Mouse (Mus musculus) neural tube, embryonic 15.5 days (tissue): Measurements from ENCODE around the gene Samd4. TPM values are rescaled to one million over a fixed set of nuclear protein-coding genes. Genes with fewer than 3 reads are reported as not detected.

Source experiments
- ATAC-seq: fragments of 200-750 bp; cut with Nextera tagmentation; 2 replicates; pipeline ENCODE4 v1.8.0; 2017; ENCODE audit warnings: mild to moderate bottlenecking, moderate TSS enrichment, moderate library complexity; ENCODE audit not compliant: low FRiP score
- H3K27ac ChIP-seq: fragments of 300-500 bp; sonication (generic); replicated peaks from 2 replicates; pipeline ENCODE4 v1.5.1; 2015; ENCODE audit warnings: mild to moderate bottlenecking, inconsistent platforms
- H3K27me3 ChIP-seq: fragments of 300-500 bp; sonication (generic); replicated peaks from 2 replicates; pipeline ENCODE4 v1.6.1; 2015; ENCODE audit warnings: inconsistent platforms
- H3K36me3 ChIP-seq: fragments of 300-500 bp; sonication (generic); 2 replicates; pipeline ENCODE4 v1.6.1; 2015; ENCODE audit warnings: inconsistent platforms
- H3K4me1 ChIP-seq: fragments of 300-500 bp; sonication (generic); 2 replicates; pipeline ENCODE4 v1.6.1; 2015; ENCODE audit warnings: inconsistent platforms
- H3K4me2 ChIP-seq: fragments of 300-500 bp; sonication (generic); 2 replicates; pipeline ENCODE4 v1.6.1; 2015; ENCODE audit warnings: inconsistent platforms, mild to moderate bottlenecking, moderate library complexity
- H3K4me3 ChIP-seq: fragments of 300-500 bp; sonication (generic); replicated peaks from 2 replicates; pipeline ENCODE4 v1.5.1; 2015; ENCODE audit warnings: mild to moderate bottlenecking, inconsistent platforms
- H3K9ac ChIP-seq: fragments of 300-500 bp; sonication (generic); replicated peaks from 2 replicates; pipeline ENCODE4 v1.6.1; 2015; ENCODE audit warnings: mild to moderate bottlenecking, inconsistent platforms
- H3K9me3 ChIP-seq: fragments of 300-500 bp; sonication (generic); replicated peaks from 2 replicates; pipeline ENCODE4 v1.6.1; 2016; ENCODE audit warnings: inconsistent platforms
- WGBS: fragments of 180-500 bp; shearing (Covaris S2); methylation state at CpG from one replicate; pipeline ENCODE4 v1.1.7; 2015; ENCODE audit warnings: mixed read lengths; 5-methylcytosine and 5-hydroxymethylcytosine counted together
- polyA plus RNA-seq: library from polyadenylated mRNA; unstranded; fragments of >200 nt; fragmentation: Nextera tagmentation; extraction: Ambion mirVana; gene quantifications from 2 replicates; pipeline ENCODE4 v1.2.1, GENCODE M21; 2015

Samd4 gene
- polyA plus RNA-seq, 1 experiment from 2014 or later, result 5.1 TPM

DNA sequence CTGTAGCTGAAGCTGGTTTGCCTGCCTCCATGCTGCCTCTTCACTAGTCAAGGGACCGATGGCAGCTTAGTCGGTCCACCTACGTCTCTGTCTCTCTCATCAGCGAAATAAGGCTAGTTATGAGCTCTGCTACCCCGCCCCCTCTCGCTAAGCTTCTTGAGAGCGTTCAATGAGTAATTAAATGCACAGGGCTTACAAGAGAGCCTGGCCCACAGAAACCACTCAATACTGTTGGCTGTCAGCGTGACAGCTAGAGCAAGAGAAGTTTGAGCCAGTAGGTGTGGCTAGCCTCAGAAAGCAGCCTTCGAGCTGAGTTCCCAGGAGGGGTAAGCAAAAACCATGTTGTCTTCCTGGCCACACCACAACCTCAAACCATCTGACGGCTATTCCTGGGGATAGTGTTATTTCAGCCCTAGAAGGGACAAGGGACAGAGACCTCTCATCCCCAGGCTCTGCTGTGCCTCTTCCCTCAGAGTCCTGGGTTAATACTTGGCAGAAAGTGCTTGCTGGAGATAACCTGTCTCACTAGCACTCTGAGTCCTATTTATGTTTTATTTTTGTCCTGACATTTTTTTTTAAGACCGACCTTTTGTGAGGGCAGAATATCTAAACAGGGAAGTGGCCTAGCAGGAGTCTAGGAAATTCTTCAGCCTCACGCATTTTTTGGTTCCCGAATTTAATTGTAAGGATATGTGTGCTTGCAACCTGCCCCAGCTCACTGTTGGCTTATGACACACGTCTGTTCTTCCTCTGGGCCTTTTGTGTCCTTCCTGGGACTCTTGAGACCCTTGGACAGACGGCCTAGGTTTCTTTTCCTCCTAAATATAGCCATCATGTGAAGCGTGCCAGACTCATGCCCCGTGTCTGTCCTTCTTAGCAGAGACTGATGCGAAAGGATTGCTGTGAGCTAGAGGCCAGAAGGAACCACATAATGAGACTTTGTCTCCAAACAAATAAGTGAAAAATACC, 128.8 kb downstream of the Samd4 start:
- Histone ChIP-seq H3K4me3 (no peak overlapping the region), H3K36me3 (no peaks in the 10 kb centered on the region), H3K27ac (no peak overlapping the region), H3K4me1 (no peaks in the 10 kb centered on the region), H3K9me3 (no peaks in the 10 kb centered on the region), H3K4me2 (no peak overlapping the region), H3K27me3 (no peaks in the 10 kb centered on the region), H3K9ac (no peak overlapping the region)
- ATAC-seq, result no peak
- WGBS, result 72% methylated on average over 18 of the region's 18 CpGs

DNA sequence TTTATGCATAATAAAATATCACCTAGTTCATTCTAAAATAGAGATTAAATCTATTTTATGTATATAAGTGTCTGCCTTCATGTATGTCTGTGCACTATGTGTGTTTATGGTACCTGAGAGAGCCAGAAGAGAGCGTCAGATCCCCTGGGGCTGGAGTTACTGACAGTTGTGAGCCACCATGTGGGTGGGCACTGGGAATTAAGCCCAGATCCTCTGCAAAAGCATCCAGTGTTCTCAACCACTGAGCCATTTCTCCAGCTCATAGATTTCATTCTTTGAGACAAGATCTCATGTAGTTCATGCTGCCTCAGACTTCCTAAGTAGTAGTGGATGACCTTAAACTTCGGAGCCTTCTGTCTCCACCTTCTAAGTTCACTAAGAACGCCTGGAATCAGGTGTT, 133.0 kb downstream of the Samd4 start:
- ATAC-seq, result no peak
- no peak overlapping the region for H3K4me2 ChIP-seq
- H3K9me3 ChIP-seq, result no peaks in the 10 kb centered on the region
- H3K27me3 ChIP-seq, result no peaks in the 10 kb centered on the region
- H3K4me3 ChIP-seq, result no peak overlapping the region
- WGBS, result 85% methylated on average over 3 of the region's 3 CpGs
- H3K4me1 ChIP-seq, result no peaks in the 10 kb centered on the region
- no peaks in the 10 kb centered on the region for H3K36me3 ChIP-seq
- no peak overlapping the region for H3K27ac ChIP-seq
- H3K9ac ChIP-seq, result no peak overlapping the region

DNA sequence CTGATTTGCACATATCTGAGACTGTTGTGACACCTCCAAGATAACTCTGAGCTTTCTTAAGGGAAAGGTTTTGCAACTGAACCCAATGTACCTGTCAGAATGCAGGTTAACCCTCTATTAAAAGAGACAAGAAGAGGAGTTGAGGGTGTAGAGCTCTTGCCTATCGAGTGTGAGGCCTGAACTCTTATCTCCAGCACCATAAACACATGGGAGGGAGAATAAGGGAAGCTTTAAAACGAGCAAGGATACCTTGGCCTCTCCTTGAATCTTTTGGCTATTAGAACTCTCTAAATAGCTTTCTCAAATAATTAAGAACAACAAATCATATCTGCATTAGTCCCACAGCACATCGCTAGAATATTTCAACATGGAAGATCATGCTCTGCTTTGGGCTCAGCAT, 135.0 kb downstream of the Samd4 start:
- Histone ChIP-seq H3K27me3 (no peaks in the 10 kb centered on the region), H3K4me3 (no peak overlapping the region), H3K4me2 (no peak overlapping the region), H3K27ac (no peak overlapping the region), H3K36me3 (no peaks in the 10 kb centered on the region), H3K4me1 (no peaks in the 10 kb centered on the region), H3K9ac (no peak overlapping the region), H3K9me3 (no peaks in the 10 kb centered on the region)
- WGBS, result 81% methylated on average over 3 of the region's 3 CpGs
- ATAC-seq, result no peak

DNA sequence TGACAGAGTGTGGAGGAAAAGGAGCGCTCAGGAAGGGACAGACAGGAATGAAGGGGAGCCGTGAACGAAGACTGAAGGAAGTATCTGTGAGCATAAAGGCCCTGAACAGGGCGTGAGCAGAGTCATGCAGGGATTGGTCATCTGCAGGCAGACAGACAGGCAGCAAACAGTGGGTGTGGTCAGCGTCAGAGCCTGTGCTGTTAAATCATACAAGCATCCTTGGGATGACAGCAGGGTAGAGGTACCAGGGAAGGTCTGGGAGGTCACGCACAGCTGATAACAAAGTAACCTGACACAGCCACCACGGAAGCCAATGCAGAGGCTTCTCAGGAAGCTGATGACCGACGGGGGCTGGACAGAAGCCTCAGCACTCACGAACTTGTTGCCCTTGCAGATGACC, 138.2 kb downstream of the Samd4 start:
- H3K4me3 ChIP-seq, result no peak overlapping the region
- H3K4me1 ChIP-seq, result no peaks in the 10 kb centered on the region
- no peak for ATAC-seq
- no peaks in the 10 kb centered on the region for H3K27me3 ChIP-seq
- no peaks in the 10 kb centered on the region for H3K9me3 ChIP-seq
- WGBS, result 82% methylated on average over 10 of the region's 10 CpGs
- no peak overlapping the region for H3K9ac ChIP-seq
- H3K36me3 ChIP-seq, result no peaks in the 10 kb centered on the region
- no peak overlapping the region for H3K4me2 ChIP-seq
- no peak overlapping the region for H3K27ac ChIP-seq

DNA sequence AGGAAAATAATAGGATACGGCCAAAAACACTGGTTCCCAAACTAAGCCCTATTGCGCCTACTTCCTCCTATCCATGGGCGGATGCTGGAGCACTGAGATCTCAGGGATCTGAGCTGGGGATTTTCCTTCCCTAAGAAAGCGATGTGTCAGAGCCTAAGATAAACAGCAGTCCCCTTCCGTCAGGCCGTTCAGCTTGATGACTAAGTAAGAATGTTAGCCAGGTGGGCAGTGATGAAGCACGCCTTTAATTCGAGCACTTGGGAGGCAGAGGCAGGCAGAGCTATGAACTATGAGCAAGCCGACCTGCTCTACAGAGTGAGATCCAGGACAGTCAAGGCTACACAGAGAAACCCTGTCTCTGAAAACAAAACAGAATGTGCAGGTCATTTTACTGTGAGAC, 140.9 kb downstream of the Samd4 start:
- Histone ChIP-seq H3K4me2 (no peak overlapping the region), H3K36me3 (no peaks in the 10 kb centered on the region), H3K27ac (no peak overlapping the region), H3K4me1 (no peaks in the 10 kb centered on the region; the same call in 1 of the 2 replicates), H3K27me3 (no peaks in the 10 kb centered on the region), H3K4me3 (no peak overlapping the region), H3K9ac (no peak overlapping the region), H3K9me3 (no peaks in the 10 kb centered on the region)
- no peak for ATAC-seq
- WGBS, result 92% methylated on average over 9 of the region's 9 CpGs

DNA sequence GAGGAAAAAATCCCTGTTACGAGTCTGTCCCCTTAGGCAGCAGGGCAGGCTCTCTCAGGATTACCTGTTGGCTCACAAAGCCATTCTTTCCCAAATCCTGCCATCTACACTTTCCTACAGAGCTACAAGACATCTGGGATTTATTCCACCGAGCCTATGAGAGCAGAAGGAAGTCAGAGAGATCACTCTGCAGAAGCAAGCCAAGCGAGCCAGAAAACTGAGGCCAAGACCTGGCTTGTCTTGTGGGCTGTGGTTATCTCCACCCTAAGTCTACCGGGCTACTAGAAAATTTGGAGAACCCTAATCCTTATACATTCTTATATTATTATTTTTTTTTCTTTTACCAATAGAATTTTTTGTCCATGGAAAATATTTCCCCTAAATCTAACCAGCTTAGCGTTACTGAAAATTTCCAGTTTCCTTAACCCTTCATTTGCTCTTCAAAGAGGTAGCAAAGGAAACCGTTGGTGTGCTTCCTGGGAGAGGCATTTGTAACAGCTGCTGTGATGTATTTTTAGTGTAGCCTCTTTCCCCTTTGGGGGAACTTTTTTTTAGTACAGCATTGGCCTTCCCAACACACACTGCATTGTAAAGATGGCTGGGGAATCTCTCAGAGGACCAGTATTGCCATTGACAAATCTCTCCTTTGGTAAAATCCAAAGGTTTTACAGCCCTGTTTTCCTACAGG, 144.9 kb downstream of the Samd4 start:
- H3K36me3 ChIP-seq, result no peaks in the 10 kb centered on the region
- H3K9me3 ChIP-seq, result no peaks in the 10 kb centered on the region
- no peak overlapping the region for H3K4me2 ChIP-seq
- H3K27ac ChIP-seq, result 0 out of 2 replicates have a peak overlapping the region, but pooled peaks have one; percentile 18
- no peaks in the 10 kb centered on the region; the same call in 1 of the 2 replicates for H3K4me1 ChIP-seq
- no peak overlapping the region for H3K4me3 ChIP-seq
- H3K27me3 ChIP-seq, result no peaks in the 10 kb centered on the region
- no peak overlapping the region for H3K9ac ChIP-seq
- 73% methylated on average over 6 of the region's 6 CpGs for WGBS
- no peak for ATAC-seq

DNA sequence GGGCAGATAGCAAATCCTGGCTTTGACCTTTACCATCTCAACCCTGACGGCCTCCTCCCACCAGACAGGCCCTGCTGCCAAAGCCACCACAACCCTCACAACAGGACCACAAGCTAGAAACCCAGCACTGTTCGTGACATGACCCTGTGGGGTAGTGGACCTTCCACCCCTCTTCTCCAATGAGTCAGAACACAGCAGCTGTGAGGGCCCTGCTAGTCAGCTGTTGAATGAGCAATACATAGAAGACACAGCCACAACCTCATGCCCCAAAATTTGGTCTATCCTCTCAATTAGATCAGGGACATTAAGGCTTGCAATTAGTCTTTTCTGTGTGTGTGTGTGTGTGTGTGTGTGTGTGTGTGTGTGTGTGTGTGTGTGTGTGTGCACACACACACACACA, 148.9 kb downstream of the Samd4 start:
- ATAC-seq, result no peak
- no peaks in the 10 kb centered on the region for H3K36me3 ChIP-seq
- WGBS, result 85% methylated on average over 2 of the region's 2 CpGs

DNA sequence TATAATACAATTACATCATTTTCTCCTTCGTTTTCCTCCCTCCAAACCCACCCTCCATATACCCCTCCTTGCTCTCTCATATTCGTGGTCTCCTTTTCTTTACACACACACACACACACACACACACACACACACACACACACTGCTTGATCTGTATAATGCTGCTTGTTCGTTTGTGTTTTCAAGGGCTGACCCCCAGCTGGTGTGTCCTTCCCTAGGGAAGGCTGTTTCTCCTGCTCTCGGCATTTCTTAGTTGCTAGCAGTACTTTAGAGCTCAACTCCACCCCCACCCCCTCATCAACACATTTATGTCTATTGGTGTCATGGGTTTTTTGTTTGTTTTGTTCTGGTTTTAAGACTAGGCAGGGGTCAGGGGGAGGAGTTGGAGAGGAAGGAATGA, 149.5 kb downstream of the Samd4 start:
- Histone ChIP-seq H3K4me3 (no peak overlapping the region), H3K36me3 (no peaks in the 10 kb centered on the region), H3K9ac (no peak overlapping the region), H3K9me3 (no peaks in the 10 kb centered on the region), H3K27me3 (no peaks in the 10 kb centered on the region), H3K4me2 (no peak overlapping the region), H3K4me1 (peaks cover 14% of the 10 kb centered on the region), H3K27ac (no peak overlapping the region)
- ATAC-seq, result no peak
- 23% methylated on average over 4 of the region's 4 CpGs for WGBS

More for the DNA sequence above, 148.9 kb downstream of the Samd4 start:
- Histone ChIP-seq H3K4me2 (no peak overlapping the region), H3K4me1 (peaks cover 14% of the 10 kb centered on the region), H3K27ac (no peak overlapping the region), H3K27me3 (no peaks in the 10 kb centered on the region), H3K9me3 (no peaks in the 10 kb centered on the region), H3K4me3 (no peak overlapping the region), H3K9ac (no peak overlapping the region)

DNA sequence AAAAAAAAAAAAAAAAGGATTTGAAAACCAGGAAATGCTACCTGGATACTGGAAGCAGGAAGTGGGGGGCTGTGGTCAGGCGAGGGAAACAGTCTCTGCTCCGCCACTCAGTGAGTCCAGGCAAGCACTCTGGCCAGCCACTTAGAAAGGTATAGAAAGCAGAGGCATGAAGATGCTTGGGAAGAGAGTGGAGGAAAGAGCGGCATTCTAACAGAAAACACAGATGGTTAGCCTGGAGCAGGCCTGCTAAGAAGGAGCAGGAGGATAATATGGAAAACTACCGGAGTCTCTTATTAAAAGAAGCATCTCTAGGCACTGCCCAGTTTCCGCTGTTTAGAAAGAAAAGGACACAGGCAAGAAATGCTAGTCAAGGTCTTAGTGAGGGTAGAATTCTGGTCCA, 150.8 kb downstream of the Samd4 start:
- H3K9ac ChIP-seq, result no peak overlapping the region
- no peak overlapping the region for H3K4me2 ChIP-seq
- no peaks in the 10 kb centered on the region for H3K36me3 ChIP-seq
- H3K4me1 ChIP-seq, result peaks cover 14% of the 10 kb centered on the region
- WGBS, result 92% methylated on average over 5 of the region's 5 CpGs
- H3K4me3 ChIP-seq, result no peak overlapping the region
- no peak for ATAC-seq
- H3K27ac ChIP-seq, result no peak overlapping the region
- no peaks in the 10 kb centered on the region for H3K9me3 ChIP-seq
- no peaks in the 10 kb centered on the region for H3K27me3 ChIP-seq

DNA sequence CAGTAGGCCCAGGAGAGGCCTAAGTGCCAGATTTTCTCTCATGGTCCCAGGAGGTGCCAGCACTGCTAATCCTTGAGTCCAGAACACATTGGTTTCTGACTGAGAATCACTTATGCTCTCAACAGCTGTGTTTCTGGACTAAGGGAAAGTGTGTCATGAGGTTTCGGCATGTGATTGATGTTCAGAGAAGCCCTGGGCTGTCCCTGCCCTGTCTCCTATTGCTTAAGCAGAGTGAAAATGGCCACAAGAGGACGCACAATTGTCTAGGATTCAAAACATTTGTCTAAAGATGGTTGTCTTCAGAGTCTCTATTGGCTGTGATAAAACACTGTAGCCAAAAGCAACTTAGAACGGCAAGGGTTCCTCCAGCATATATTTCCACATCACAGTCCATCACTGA, 159.0 kb downstream of the Samd4 start:
- Histone ChIP-seq H3K9me3 (no peaks in the 10 kb centered on the region), H3K36me3 (no peaks in the 10 kb centered on the region), H3K9ac (no peak overlapping the region), H3K4me3 (no peak overlapping the region), H3K4me1 (no peaks in the 10 kb centered on the region), H3K27me3 (no peaks in the 10 kb centered on the region), H3K27ac (no peak overlapping the region), H3K4me2 (no peak overlapping the region)
- 81% methylated on average over 3 of the region's 3 CpGs for WGBS
- no peak for ATAC-seq

DNA sequence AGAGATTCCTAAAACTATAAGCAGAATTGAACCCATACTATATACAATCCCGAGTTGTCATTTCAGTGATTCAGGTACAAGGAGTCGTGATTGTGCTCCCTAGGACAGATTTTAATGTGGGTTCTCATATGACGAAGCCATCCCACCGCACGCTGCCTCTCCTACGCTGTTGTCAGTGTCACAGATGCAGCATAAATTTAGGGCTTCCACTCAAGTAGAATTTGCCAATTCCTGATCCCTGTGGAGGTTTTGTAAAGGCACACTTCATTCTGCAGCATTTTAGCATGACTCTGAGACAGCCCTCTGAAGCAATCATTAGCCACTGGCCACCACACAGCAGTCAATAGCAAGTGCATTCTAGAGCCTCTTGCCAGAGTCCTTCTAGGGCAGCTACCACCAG, 166.4 kb downstream of the Samd4 start:
- no peak overlapping the region for H3K4me2 ChIP-seq
- no peak overlapping the region for H3K27ac ChIP-seq
- no peak overlapping the region for H3K4me3 ChIP-seq
- H3K9me3 ChIP-seq, result no peaks in the 10 kb centered on the region
- WGBS, result 86% methylated on average over 6 of the region's 6 CpGs
- H3K36me3 ChIP-seq, result no peaks in the 10 kb centered on the region
- no peaks in the 10 kb centered on the region for H3K27me3 ChIP-seq
- no peak overlapping the region for H3K9ac ChIP-seq
- no peak for ATAC-seq
- no peaks in the 10 kb centered on the region for H3K4me1 ChIP-seq
